Mouse (Mus musculus): ENCODE measurements around the gene Nadk.

GRCm38 (mm10) chr4:155564315-155565069 lies 2.3 kb downstream of the Nadk start:
- TF ChIP-seq POLR2A (IDR thresholded peaks at IDR 0.05; ENCODE audit: insufficient read depth, low read length), result no peak
- TF ChIP-seq CTCF (IDR thresholded peaks at IDR 0.05; ENCODE audit: low read depth, low read length), result no peak
- TF ChIP-seq EP300 (IDR thresholded peaks at IDR 0.05; ENCODE audit: insufficient read depth, low read depth, low read length), result no peak
